Mouse (Mus musculus) intestine, embryonic 16.5 days (tissue): ENCODE data around the gene Mpp2. TPM values are rescaled to one million over a fixed set of nuclear protein-coding genes. Genes with fewer than 3 reads are reported as not detected.

Experiments
- ATAC-seq: fragments of 200-750 bp; cut with Nextera tagmentation; 2 replicates; pipeline ENCODE4 v1.8.0; 2017; ENCODE audit warnings: moderate TSS enrichment, moderate library complexity
- H3K27ac ChIP-seq: fragments of 300-500 bp; sonication (generic); 2 replicates; pipeline ENCODE4 v1.5.1; 2014; ENCODE audit warnings: mild to moderate bottlenecking, low read length
- H3K27me3 ChIP-seq: fragments of 300-500 bp; sonication (generic); replicated peaks from 2 replicates; pipeline ENCODE4 v1.6.1; 2014; ENCODE audit warnings: low read length, control low read depth, mixed read lengths; ENCODE audit not compliant: control insufficient read depth, insufficient read depth
- H3K36me3 ChIP-seq: fragments of 300-500 bp; sonication (generic); 2 replicates; pipeline ENCODE4 v1.6.1; 2014; ENCODE audit warnings: low read length, control low read depth; ENCODE audit not compliant: control insufficient read depth, insufficient read depth
- H3K4me1 ChIP-seq: fragments of 300-500 bp; sonication (generic); 2 replicates; pipeline ENCODE4 v1.6.1; 2014; ENCODE audit warnings: low read length, control low read depth, mixed read lengths; ENCODE audit not compliant: control insufficient read depth, insufficient read depth
- H3K4me2 ChIP-seq: fragments of 300-500 bp; sonication (generic); 2 replicates; pipeline ENCODE4 v1.6.1; 2014; ENCODE audit warnings: low read depth, low read length, control low read depth
- H3K4me3 ChIP-seq: fragments of 300-500 bp; sonication (generic); 2 replicates; pipeline ENCODE4 v1.5.1; 2014; ENCODE audit warnings: mild to moderate bottlenecking, low read length
- H3K9ac ChIP-seq: fragments of 300-500 bp; sonication (generic); 2 replicates; pipeline ENCODE4 v1.6.1; 2014; ENCODE audit warnings: low read depth, low read length
- H3K9me3 ChIP-seq: fragments of 300-500 bp; sonication (generic); 2 replicates; pipeline ENCODE4 v1.6.1; 2016; ENCODE audit warnings: low read length, control low read depth; ENCODE audit not compliant: control insufficient read depth
- WGBS: fragments of 180-500 bp; shearing (Covaris S2); extraction: QIAGEN DNeasy Blood & Tissue Kit; methylation state at CpG from one replicate; pipeline ENCODE4 v1.1.7; 2014; 5-methylcytosine and 5-hydroxymethylcytosine counted together
- polyA plus RNA-seq: library from polyadenylated mRNA; unstranded; fragments of >200 nt; fragmentation: Nextera tagmentation; extraction: Ambion mirVana; gene quantifications from 2 replicates; pipeline ENCODE4 v1.2.1, GENCODE M21; 2015

The Mpp2 gene
- polyA plus RNA-seq, 1 experiment from 2014 or later = 6.2 TPM

GRCm38 (mm10) chr11:102102485-102103258, 14.4 kb upstream of the Mpp2 start:
- Histone ChIP-seq H3K4me2 (no peak overlapping the region), H3K9me3 (no peaks in the 10 kb centered on the region), H3K36me3 (no peaks in the 10 kb centered on the region), H3K27ac (no peak overlapping the region), H3K27me3 (peaks cover 34% of the 10 kb centered on the region), H3K9ac (no peak overlapping the region), H3K4me1 (no peaks in the 10 kb centered on the region; the same call in 1 of the 2 replicates), H3K4me3 (no peak overlapping the region)
- WGBS = 18% methylated on average over 17 of the region's 17 CpGs
- ATAC-seq = no peak

GRCm38 (mm10) chr11:102101219-102101618, 12.9 kb upstream of the Mpp2 start, which contains the start of gene Ppy:
TSS of gene Ppy (minus strand) at chr11:102101319.
- 79% methylated on average over 4 of the region's 4 CpGs for WGBS
- ATAC-seq = no peak
- Histone ChIP-seq H3K36me3 (no peaks in the 10 kb centered on the region), H3K4me2 (no peak within 1 kb of the TSS), H3K9ac (no peak within 1 kb of the TSS), H3K9me3 (no peaks in the 10 kb centered on the region), H3K4me3 (no peak within 1 kb of the TSS), H3K27me3 (peaks cover 20% of the 10 kb centered on the region), H3K27ac (no peak within 1 kb of the TSS), H3K4me1 (0 out of 2 replicates have a peak, but pooled peaks cover 8% of the 10 kb centered on the region)

- H3K9me3 ChIP-seq = no peaks in the 10 kb centered on the region
- WGBS = 2% methylated on average over 18 of the region's 18 CpGs
- H3K4me2 ChIP-seq = peak overlapping the region; percentile 52
- peak; percentile 90 for ATAC-seq
- H3K4me3 ChIP-seq = peak overlapping the region; percentile 23
- H3K27me3 ChIP-seq = no peaks in the 10 kb centered on the region
- H3K36me3 ChIP-seq = no peaks in the 10 kb centered on the region
- peak overlapping the region; percentile 35; the same call in 1 of the 2 replicates for H3K9ac ChIP-seq
- H3K27ac ChIP-seq = no peak overlapping the region
- 0 out of 2 replicates have a peak, but pooled peaks cover 8% of the 10 kb centered on the region for H3K4me1 ChIP-seq
These were observed 8.6 kb upstream of the Mpp2 start for GRCm38 (mm10) chr11:102096887-102097391.

- H3K27me3 ChIP-seq = no peaks in the 10 kb centered on the region
- WGBS = 61% methylated on average over 5 of the region's 5 CpGs
- no peaks in the 10 kb centered on the region for H3K9me3 ChIP-seq
- H3K36me3 ChIP-seq = no peaks in the 10 kb centered on the region
- H3K9ac ChIP-seq = no peak overlapping the region
- ATAC-seq = peak; percentile 12
- H3K4me1 ChIP-seq = 0 out of 2 replicates have a peak, but pooled peaks cover 8% of the 10 kb centered on the region
- H3K27ac ChIP-seq = no peak overlapping the region
- peak overlapping the region; percentile 52 for H3K4me2 ChIP-seq
- H3K4me3 ChIP-seq = no peak overlapping the region; the same call in 1 of the 2 replicates
These were observed 8.1 kb upstream of the Mpp2 start for GRCm38 (mm10) chr11:102096446-102096845.

- Histone ChIP-seq H3K4me2 (no peak overlapping the region), H3K36me3 (no peaks in the 10 kb centered on the region), H3K9ac (no peak overlapping the region), H3K4me3 (no peak overlapping the region), H3K9me3 (no peaks in the 10 kb centered on the region), H3K4me1 (0 out of 2 replicates have a peak, but pooled peaks cover 8% of the 10 kb centered on the region), H3K27me3 (no peaks in the 10 kb centered on the region), H3K27ac (no peak overlapping the region)
- 75% methylated on average over 3 of the region's 3 CpGs for WGBS
- ATAC-seq = no peak
These were observed 7.4 kb upstream of the Mpp2 start for GRCm38 (mm10) chr11:102095676-102096075.

- peak overlapping the region; percentile 69 for H3K9ac ChIP-seq
- no peaks in the 10 kb centered on the region for H3K9me3 ChIP-seq
- no peaks in the 10 kb centered on the region for H3K36me3 ChIP-seq
- H3K4me1 ChIP-seq = peaks cover 9% of the 10 kb centered on the region; the same call in 1 of the 2 replicates
- WGBS = 2% methylated on average over 20 of the region's 20 CpGs
- peak overlapping the region; percentile 94 for H3K4me2 ChIP-seq
- peak overlapping the region; percentile 66 for H3K4me3 ChIP-seq
- ATAC-seq = peak; percentile 75
- no peaks in the 10 kb centered on the region for H3K27me3 ChIP-seq
- H3K27ac ChIP-seq = peak overlapping the region; percentile 31
These were observed 933 bp upstream of the Mpp2 start for GRCm38 (mm10) chr11:102089088-102089808.

GRCm38 (mm10) chr11:102087081-102087751, 1.1 kb downstream of the Mpp2 start:
- peak; percentile 59 for ATAC-seq
- Histone ChIP-seq H3K4me1 (peaks cover 12% of the 10 kb centered on the region; the same call in 1 of the 2 replicates), H3K4me2 (peak overlapping the region; percentile 94)

GRCm38 (mm10) chr11:102086331-102086730, 2.0 kb downstream of the Mpp2 start:
- Histone ChIP-seq H3K4me2 (no peak overlapping the region; the same call in 1 of the 2 replicates), H3K4me1 (peaks cover 16% of the 10 kb centered on the region), H3K9ac (0 out of 2 replicates have a peak overlapping the region, but pooled peaks have one; percentile 4)

More at GRCm38 (mm10) chr11:102087081-102087751, 1.1 kb downstream of the Mpp2 start:
- Histone ChIP-seq H3K36me3 (no peaks in the 10 kb centered on the region), H3K27me3 (no peaks in the 10 kb centered on the region), H3K27ac (peak overlapping the region; percentile 63), H3K9me3 (no peaks in the 10 kb centered on the region), H3K4me3 (peak overlapping the region; percentile 66), H3K9ac (peak overlapping the region; percentile 69)
- under 1% methylated on average over 39 of the region's 39 CpGs for WGBS

More at GRCm38 (mm10) chr11:102086331-102086730, 2.0 kb downstream of the Mpp2 start:
- H3K27ac ChIP-seq = no peak overlapping the region
- 25% methylated on average over 3 of the region's 3 CpGs for WGBS
- no peak for ATAC-seq
- no peaks in the 10 kb centered on the region for H3K9me3 ChIP-seq
- H3K4me3 ChIP-seq = no peak overlapping the region
- H3K27me3 ChIP-seq = no peaks in the 10 kb centered on the region
- H3K36me3 ChIP-seq = no peaks in the 10 kb centered on the region
